Mouse (Mus musculus): ENCODE results near the gene Snx4. TPM values are rescaled to one million over a fixed set of nuclear protein-coding genes. Genes with fewer than 3 reads are reported as not detected.
A peak's percentile ranks its signal among the peaks of the same experiment; 100 is the strongest.

Snx4 gene
- total RNA-seq, 2 experiments from 2014 or later = 23.1 to 24.6 TPM

GRCm38 (mm10) chr16:33343106-33343505, 91.9 kb downstream of the Snx4 start:
- DNase-seq = no peak

- DNase-seq = no peak
Observed at GRCm38 (mm10) chr16:33343601-33344000, 92.4 kb downstream of the Snx4 start.

GRCm38 (mm10) chr16:33344379-33344778, 93.1 kb downstream of the Snx4 start:
- DNase-seq = no peak

GRCm38 (mm10) chr16:33344875-33345274, 93.6 kb downstream of the Snx4 start:
- peak; percentile 23 to 25 for DNase-seq

GRCm38 (mm10) chr16:33346376-33346775, 95.1 kb downstream of the Snx4 start:
- DNase-seq = no peak

GRCm38 (mm10) chr16:33347134-33347533, 95.9 kb downstream of the Snx4 start:
- DNase-seq = peak in 1 of 2 experiments; percentile 9

Other genes starting within 250 kb of the Snx4 start
- under 1 TPM; 0.49 to 0.62 TPM for gene Iqcg, start 195.2 kb upstream of the Snx4 start, total RNA-seq (2021)
- 100 to 1,000 TPM; 354 to 362 TPM for gene Rpl35a, start 195.0 kb upstream of the Snx4 start, total RNA-seq (2021)
- gene Lmln, start 188.9 kb upstream of the Snx4 start, total RNA-seq (2021) = 1 to 10 TPM; 2.1 to 2.7 TPM
- gene Osbpl11, start 66.4 kb upstream of the Snx4 start, total RNA-seq (2021) = 10 to 100 TPM; 19.0 to 20.6 TPM
- gene Zfp148, start 129.4 kb downstream of the Snx4 start, total RNA-seq (2021) = 10 to 100 TPM; 36.5 to 41.9 TPM

Measured in heart, adult 18-20 months (tissue).